Mouse (Mus musculus): ENCODE results near the gene Acss1.

The Acss1 gene

DNA sequence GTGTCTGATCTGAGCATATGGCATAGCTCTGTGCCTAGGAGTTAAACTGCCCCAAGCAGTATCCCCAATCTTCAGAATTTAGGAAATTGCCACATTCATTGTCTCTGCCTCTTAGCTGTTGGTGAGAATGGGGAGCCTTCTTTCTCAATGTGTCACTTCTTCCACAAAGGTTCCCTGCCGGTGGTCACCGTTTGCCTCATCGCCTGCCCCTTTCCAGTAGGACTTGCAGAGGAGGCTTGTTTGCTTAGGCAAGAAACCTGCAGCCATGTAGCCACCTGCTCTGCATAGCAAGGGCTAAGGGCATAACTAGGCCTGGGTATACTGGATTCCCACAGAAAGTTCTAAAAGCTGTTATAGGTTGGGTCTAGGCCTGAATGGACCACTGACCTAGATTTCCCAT, 95.8 kb downstream of the Acss1 start:
- DNase-seq (ENCODE audit: low read depth, low spot score) = no peak

DNA sequence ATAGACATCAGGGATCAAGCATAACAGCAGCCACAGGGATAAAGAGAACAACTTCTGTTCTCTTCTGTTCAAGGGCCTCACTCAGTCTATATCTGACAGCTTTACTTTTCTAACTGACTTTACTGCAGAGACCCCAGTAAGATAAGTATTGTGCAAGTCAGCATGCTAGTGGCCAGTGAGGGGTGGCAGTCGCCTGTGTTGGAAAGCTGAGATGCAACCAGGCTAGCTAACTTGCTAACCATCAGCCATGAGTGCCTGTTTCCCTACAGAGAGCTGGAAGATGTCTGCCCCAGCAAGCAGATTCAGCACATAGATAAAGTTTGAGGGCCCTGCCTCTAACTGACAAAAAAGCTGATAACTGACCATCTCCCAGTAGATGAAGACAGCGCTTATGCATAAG, 97.5 kb downstream of the Acss1 start:
- no peak for DNase-seq (ENCODE audit: low read depth, low spot score)

DNA sequence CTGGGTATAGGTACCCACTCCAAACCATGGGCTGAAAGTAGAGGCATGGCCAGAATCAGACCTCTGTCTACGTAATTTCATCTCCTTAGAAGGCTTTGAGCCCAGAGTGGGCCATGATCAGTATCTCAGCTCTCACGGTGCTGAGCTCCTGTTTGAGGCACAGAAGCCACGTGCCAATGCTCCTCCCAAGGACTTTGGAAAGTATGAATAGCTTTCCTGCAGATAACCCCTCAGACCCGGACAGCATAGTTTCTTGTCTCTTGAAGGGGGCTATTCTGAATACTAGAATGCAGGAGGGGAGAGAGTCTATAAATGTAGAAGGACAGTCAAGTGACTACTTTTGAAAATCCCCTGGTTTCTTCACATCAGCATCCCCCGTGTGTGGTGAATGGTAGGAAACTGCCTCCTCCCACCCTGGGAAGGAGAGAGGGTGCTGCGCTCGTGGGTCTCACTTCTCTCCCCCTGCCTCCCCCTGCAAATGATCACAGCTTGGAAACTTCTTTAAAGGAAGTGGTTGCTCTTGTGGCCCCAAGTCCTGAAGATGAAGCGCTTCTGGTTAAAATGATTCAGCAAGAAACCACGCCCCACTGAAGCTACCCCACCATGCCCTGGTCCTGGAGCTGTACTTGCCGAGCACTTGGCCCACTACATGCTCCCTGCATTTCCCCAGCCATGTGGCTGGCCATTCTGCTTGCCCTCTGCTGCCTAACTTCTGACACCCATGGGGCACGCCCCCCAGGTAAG, 98.3 kb downstream of the Acss1 start, which contains the start of gene Cst7:
TSS of gene Cst7 (plus strand) at position 569 of the 744 bp plus-strand sequence.
- no peak for DNase-seq (ENCODE audit: low read depth, low spot score)
